Comparison of ENCODE assay signal across 27 mouse cellular contexts in the genomic region with DNA sequence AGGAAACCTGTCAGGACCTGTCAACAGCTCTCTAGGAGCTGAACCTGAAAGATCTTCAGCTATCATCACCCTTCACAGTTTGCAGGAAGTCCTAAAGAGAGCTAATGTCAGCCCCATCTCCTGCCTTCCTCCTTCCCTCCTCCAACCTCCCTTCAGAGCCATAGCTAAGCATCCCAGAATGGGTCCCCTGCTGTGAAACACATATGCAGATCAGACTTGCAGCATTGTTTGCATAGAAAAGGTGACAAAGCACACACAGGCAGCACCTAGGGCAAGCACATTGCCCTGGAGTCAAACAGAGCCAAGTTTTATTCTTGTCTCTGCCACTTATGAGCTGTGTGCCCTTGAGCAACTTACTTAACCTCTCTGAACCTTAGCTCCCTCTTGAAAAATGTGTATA.
A peak's percentile ranks its signal among the peaks of the same experiment; 100 is the strongest.
DNase-seq lines count a peak whose midpoint lies in the region; ATAC-seq and TF ChIP-seq lines count a peak whose summit lies in the region.
"Had no signal": no experiment of that assay in that cellular context is flagged by ENCODE, and none has a peak within 500 bp of the region (broad histone marks: within the 10 kb centered on the region; RNA-seq: fewer than 3 reads in every experiment).

No protein-coding gene starts in this region.

- no peaks in the 10 kb centered on the region for H3K9me3 ChIP-seq in embryonic facial prominence, embryonic 14.5 days (ENCODE audit: control insufficient read depth, low read length)
- H3K9me3 ChIP-seq in embryonic facial prominence, embryonic 10.5 days = no peaks in the 10 kb centered on the region
- no peaks in the 10 kb centered on the region for H3K9me3 ChIP-seq in intestine, embryonic 14.5 days (ENCODE audit: control insufficient read depth, low read length)
- no peaks in the 10 kb centered on the region for H3K9me3 ChIP-seq in intestine, embryonic 15.5 days
- H3K9me3 ChIP-seq in ES-E14 (ENCODE audit: control insufficient read depth, insufficient read depth, low read depth, low read length) = no peaks in the 10 kb centered on the region
- H3K9me3 ChIP-seq in liver, embryonic 12.5 days (replicated peaks) = no peaks in the 10 kb centered on the region
- H3K9me3 ChIP-seq: embryonic facial prominence, embryonic 15.5 days; forebrain, embryonic 13.5 days; heart, embryonic 12.5 days; heart, embryonic 15.5 days had no signal

- H3K9ac ChIP-seq in embryonic facial prominence, embryonic 14.5 days (ENCODE audit: low read depth, low read length) = no peak overlapping the region
- no peak overlapping the region for H3K9ac ChIP-seq in intestine, embryonic 14.5 days (ENCODE audit: low read length)
- H3K9ac ChIP-seq in intestine, embryonic 15.5 days = no peak overlapping the region
- H3K9ac ChIP-seq in ES-E14 (ENCODE audit: insufficient read depth, low read depth, low read length, poor library complexity, severe bottlenecking) = no peak overlapping the region
- no peak overlapping the region for H3K9ac ChIP-seq in liver, embryonic 12.5 days
- H3K9ac ChIP-seq: embryonic facial prominence, embryonic 15.5 days; forebrain, embryonic 13.5 days; heart, embryonic 12.5 days; heart, embryonic 15.5 days; hindbrain, embryonic 14.5 days had no signal

- H3K4me3 ChIP-seq in embryonic facial prominence, embryonic 14.5 days (ENCODE audit: low read depth, low read length) = no peak overlapping the region
- H3K4me3 ChIP-seq in embryonic facial prominence, embryonic 10.5 days = no peak overlapping the region
- H3K4me3 ChIP-seq in intestine, embryonic 14.5 days (ENCODE audit: low read depth, low read length) = no peak overlapping the region
- no peak overlapping the region for H3K4me3 ChIP-seq in intestine, embryonic 15.5 days (replicated peaks)
- H3K4me3 ChIP-seq in ES-E14 (ENCODE audit: insufficient read depth in 1 of 2, low read depth in 1 of 2, low read length in 2 of 2, poor library complexity in 1 of 2, severe bottlenecking in 1 of 2) = no peak overlapping the region
- H3K4me3 ChIP-seq in liver, embryonic 12.5 days = no peak overlapping the region
- H3K4me3 ChIP-seq: embryonic facial prominence, embryonic 15.5 days; forebrain, embryonic 13.5 days; heart, embryonic 12.5 days; heart, embryonic 15.5 days had no signal

- no peak for ATAC-seq in embryonic facial prominence, embryonic 14.5 days (ENCODE audit: low read depth)
- ATAC-seq in intestine, embryonic 14.5 days (replicated peaks; ENCODE audit: low FRiP score, low TSS enrichment, low read depth) = no peak
- no peak for ATAC-seq in intestine, embryonic 15.5 days
- ATAC-seq in liver, embryonic 12.5 days = no peak
- ATAC-seq: activated CD4-positive, CD25-positive, alpha-beta regulatory T cell, adult 4 months; forebrain, embryonic 13.5 days; forebrain, embryonic 16.5 days; hindbrain, postnatal 0 days; inflammation-experienced regulatory T-cells, adult 6 months had no signal

- H3K4me1 ChIP-seq in embryonic facial prominence, embryonic 14.5 days (ENCODE audit: control insufficient read depth, insufficient read depth, low read length) = no peaks in the 10 kb centered on the region
- H3K4me1 ChIP-seq in embryonic facial prominence, embryonic 10.5 days = no peaks in the 10 kb centered on the region
- no peaks in the 10 kb centered on the region for H3K4me1 ChIP-seq in intestine, embryonic 14.5 days (replicated peaks; ENCODE audit: control insufficient read depth, insufficient read depth, low read length)
- H3K4me1 ChIP-seq in intestine, embryonic 15.5 days (replicated peaks) = no peaks in the 10 kb centered on the region
- peaks cover 0 to 8% of the 10 kb centered on the region in 2 experiments; a peak in 2 of 4 replicates for H3K4me1 ChIP-seq in ES-E14 (ENCODE audit: control insufficient read depth in 2 of 2, insufficient read depth in 2 of 2, low read length in 2 of 2, poor library complexity in 1 of 2)
- H3K4me1 ChIP-seq in liver, embryonic 12.5 days = no peaks in the 10 kb centered on the region
- H3K4me1 ChIP-seq: embryonic facial prominence, embryonic 15.5 days; forebrain, embryonic 13.5 days; heart, embryonic 12.5 days; heart, embryonic 15.5 days had no signal

- DNase-seq in embryonic facial prominence, embryonic 14.5 days (ENCODE audit: low spot score) = peak; percentile 40
- DNase-seq in embryonic facial prominence, embryonic 10.5 days (ENCODE audit: low spot score) = no peak
- peak; percentile 47 for DNase-seq in intestine, embryonic 14.5 days (ENCODE audit: low spot score)
- DNase-seq in ES-E14 (ENCODE audit: low read depth, low spot score) (peak; percentile 68), ZHBTc4 (ENCODE audit: low read depth, low spot score) (peak; percentile 84)
- DNase-seq in right cerebral cortex, postnatal 36 days (ENCODE audit: low spot score in 2 of 2) = no peak
- DNase-seq: adrenal gland, adult 8-10 months; adrenal gland, postnatal 25 days; cerebellum, adult 18-20 months; cerebellum, adult 9-10 months; cerebellum, postnatal 25 days; gastrocnemius, postnatal 10 days; heart, postnatal 10 days; heart, postnatal 4 days; kidney, adult 11 months; kidney, adult 8-10 months had no signal

- in situ Hi-C loops in ES-E14 (cut with MboI; ENCODE audit: low sequenced_read_pairs in 2 of 2, unreplicated experiment in 2 of 2) = no loop called here

- no peaks in the 10 kb centered on the region for H3K27me3 ChIP-seq in embryonic facial prominence, embryonic 14.5 days (replicated peaks; ENCODE audit: control insufficient read depth, insufficient read depth, low read length)
- no peaks in the 10 kb centered on the region for H3K27me3 ChIP-seq in embryonic facial prominence, embryonic 10.5 days (replicated peaks; ENCODE audit: low read depth, poor library complexity, severe bottlenecking)
- H3K27me3 ChIP-seq in intestine, embryonic 14.5 days (replicated peaks; ENCODE audit: control insufficient read depth, insufficient read depth, low read length) = no peaks in the 10 kb centered on the region
- H3K27me3 ChIP-seq in intestine, embryonic 15.5 days (replicated peaks) = no peaks in the 10 kb centered on the region
- H3K27me3 ChIP-seq in liver, embryonic 12.5 days (replicated peaks) = no peaks in the 10 kb centered on the region
- H3K27me3 ChIP-seq: embryonic facial prominence, embryonic 15.5 days; forebrain, embryonic 13.5 days; heart, embryonic 12.5 days; heart, embryonic 15.5 days had no signal

- no peak overlapping the region for H3K27ac ChIP-seq in embryonic facial prominence, embryonic 14.5 days (replicated peaks; ENCODE audit: low read depth, low read length)
- no peak overlapping the region for H3K27ac ChIP-seq in embryonic facial prominence, embryonic 10.5 days (replicated peaks)
- no peak overlapping the region for H3K27ac ChIP-seq in intestine, embryonic 14.5 days (ENCODE audit: low read depth)
- H3K27ac ChIP-seq in intestine, embryonic 15.5 days = no peak overlapping the region
- no peak overlapping the region for H3K27ac ChIP-seq in ES-E14 (ENCODE audit: insufficient read depth, low read depth, low read length, poor library complexity, severe bottlenecking)
- H3K27ac ChIP-seq in liver, embryonic 12.5 days = no peak overlapping the region
- H3K27ac ChIP-seq: embryonic facial prominence, embryonic 15.5 days; forebrain, embryonic 13.5 days; heart, embryonic 15.5 days; hindbrain, embryonic 14.5 days; hindbrain, postnatal 0 days had no signal

- no peaks in the 10 kb centered on the region for H3K36me3 ChIP-seq in embryonic facial prominence, embryonic 14.5 days (ENCODE audit: control insufficient read depth, insufficient read depth, low read length)
- no peaks in the 10 kb centered on the region for H3K36me3 ChIP-seq in embryonic facial prominence, embryonic 10.5 days (replicated peaks)
- H3K36me3 ChIP-seq in intestine, embryonic 14.5 days (ENCODE audit: control insufficient read depth, insufficient read depth, low read length) = no peaks in the 10 kb centered on the region
- H3K36me3 ChIP-seq in intestine, embryonic 15.5 days = no peaks in the 10 kb centered on the region
- no peaks in the 10 kb centered on the region for H3K36me3 ChIP-seq in ES-E14 (ENCODE audit: control insufficient read depth, insufficient read depth, low read length, poor library complexity, severe bottlenecking)
- no peaks in the 10 kb centered on the region for H3K36me3 ChIP-seq in liver, embryonic 12.5 days
- H3K36me3 ChIP-seq: embryonic facial prominence, embryonic 15.5 days; heart, embryonic 12.5 days; heart, embryonic 15.5 days had no signal

- no peak overlapping the region for H3K4me2 ChIP-seq in embryonic facial prominence, embryonic 14.5 days (ENCODE audit: low read depth, low read length)
- H3K4me2 ChIP-seq in intestine, embryonic 14.5 days (ENCODE audit: low read length) = no peak overlapping the region
- no peak overlapping the region for H3K4me2 ChIP-seq in intestine, embryonic 15.5 days (replicated peaks)
- no peak overlapping the region for H3K4me2 ChIP-seq in liver, embryonic 12.5 days
- H3K4me2 ChIP-seq: embryonic facial prominence, embryonic 15.5 days; forebrain, embryonic 13.5 days; heart, embryonic 12.5 days; heart, embryonic 15.5 days; hindbrain, embryonic 14.5 days had no signal

TF ChIP-seq in ES-E14, 5 proteins besides CTCF, POLR2A, EP300 and RAD21:
- no peak for TF ChIP-seq ZNF384 (IDR thresholded peaks at IDR 0.05; ENCODE audit: low read depth, low read length)
- 0 out of 2 replicates have a peak, but pooled peaks have one; percentile 18 for TF ChIP-seq MAFK (IDR thresholded peaks at IDR 0.05; ENCODE audit: insufficient read depth, low read depth, low read length)
- no peak; the same call in 1 of the 2 replicates for TF ChIP-seq CHD2 (IDR thresholded peaks at IDR 0.05; ENCODE audit: low read depth, low read length)
- no peak for TF ChIP-seq ZC3H11A (IDR thresholded peaks at IDR 0.05; ENCODE audit: borderline replicate concordance, low read depth, low read length)
- no peak for TF ChIP-seq HCFC1 (IDR thresholded peaks at IDR 0.05; ENCODE audit: borderline replicate concordance, insufficient read depth, low read length)

Comparison
In these comparisons a context has a peak if more than half of its experiments do, and no peak if none do; other contexts are left out.
1. DNase-seq: peak in embryonic facial prominence, embryonic 14.5 days (single experiment), intestine, embryonic 14.5 days (single experiment), ES-E14 (single experiment) and ZHBTc4 (single experiment); none in embryonic facial prominence, embryonic 10.5 days (single experiment) and right cerebral cortex, postnatal 36 days (0 of 2).